Mouse (Mus musculus) neural tube, embryonic 15.5 days (tissue): ENCODE data around the gene Hes6. TPM values are rescaled to one million over a fixed set of nuclear protein-coding genes. Genes with fewer than 3 reads are reported as not detected.

Experiments
- ATAC-seq: fragments of 200-750 bp; cut with Nextera tagmentation; 2 replicates; pipeline ENCODE4 v1.8.0; 2017; ENCODE audit warnings: mild to moderate bottlenecking, moderate TSS enrichment, moderate library complexity; ENCODE audit not compliant: low FRiP score
- H3K27ac ChIP-seq: fragments of 300-500 bp; sonication (generic); replicated peaks from 2 replicates; pipeline ENCODE4 v1.5.1; 2015; ENCODE audit warnings: mild to moderate bottlenecking, inconsistent platforms
- H3K27me3 ChIP-seq: fragments of 300-500 bp; sonication (generic); replicated peaks from 2 replicates; pipeline ENCODE4 v1.6.1; 2015; ENCODE audit warnings: inconsistent platforms
- H3K36me3 ChIP-seq: fragments of 300-500 bp; sonication (generic); 2 replicates; pipeline ENCODE4 v1.6.1; 2015; ENCODE audit warnings: inconsistent platforms
- H3K4me1 ChIP-seq: fragments of 300-500 bp; sonication (generic); 2 replicates; pipeline ENCODE4 v1.6.1; 2015; ENCODE audit warnings: inconsistent platforms
- H3K4me2 ChIP-seq: fragments of 300-500 bp; sonication (generic); 2 replicates; pipeline ENCODE4 v1.6.1; 2015; ENCODE audit warnings: inconsistent platforms, mild to moderate bottlenecking, moderate library complexity
- H3K4me3 ChIP-seq: fragments of 300-500 bp; sonication (generic); replicated peaks from 2 replicates; pipeline ENCODE4 v1.5.1; 2015; ENCODE audit warnings: mild to moderate bottlenecking, inconsistent platforms
- H3K9ac ChIP-seq: fragments of 300-500 bp; sonication (generic); replicated peaks from 2 replicates; pipeline ENCODE4 v1.6.1; 2015; ENCODE audit warnings: mild to moderate bottlenecking, inconsistent platforms
- H3K9me3 ChIP-seq: fragments of 300-500 bp; sonication (generic); replicated peaks from 2 replicates; pipeline ENCODE4 v1.6.1; 2016; ENCODE audit warnings: inconsistent platforms
- WGBS: fragments of 180-500 bp; shearing (Covaris S2); methylation state at CpG from one replicate; pipeline ENCODE4 v1.1.7; 2015; ENCODE audit warnings: mixed read lengths; 5-methylcytosine and 5-hydroxymethylcytosine counted together
- polyA plus RNA-seq: library from polyadenylated mRNA; unstranded; fragments of >200 nt; fragmentation: Nextera tagmentation; extraction: Ambion mirVana; gene quantifications from 2 replicates; pipeline ENCODE4 v1.2.1, GENCODE M21; 2015

Hes6 gene
- polyA plus RNA-seq, 1 experiment from 2014 or later = 114 TPM

- Histone ChIP-seq H3K4me1 (peaks cover 38% of the 10 kb centered on the region), H3K4me3 (peak overlapping the region; percentile 92), H3K4me2 (peak overlapping the region; percentile 87), H3K36me3 (0 out of 2 replicates have a peak, but pooled peaks cover 11% of the 10 kb centered on the region), H3K27me3 (no peaks in the 10 kb centered on the region), H3K27ac (peak overlapping the region; percentile 93), H3K9ac (peak overlapping the region; percentile 85), H3K9me3 (no peaks in the 10 kb centered on the region)
- WGBS = under 1% methylated on average over 12 of the region's 12 CpGs
- no peak; the same call in 1 of the 2 replicates for ATAC-seq
Observed at GRCm38 (mm10) chr1:91397927-91398259, 15.9 kb downstream of the Hes6 start.

- ATAC-seq = no peak
- Histone ChIP-seq H3K27ac (no peak overlapping the region), H3K36me3 (peaks cover 64% of the 10 kb centered on the region), H3K9ac (no peak overlapping the region), H3K9me3 (no peaks in the 10 kb centered on the region), H3K4me1 (peaks cover 11% of the 10 kb centered on the region; the same call in 1 of the 2 replicates), H3K4me2 (no peak overlapping the region), H3K4me3 (no peak overlapping the region), H3K27me3 (no peaks in the 10 kb centered on the region)
- WGBS = 94% methylated on average over 5 of the region's 5 CpGs
Observed at GRCm38 (mm10) chr1:91390369-91390768, 23.5 kb downstream of the Hes6 start.

- H3K4me2 ChIP-seq = no peak overlapping the region
- WGBS = 94% methylated on average over 4 of the region's 4 CpGs
- peaks cover 91% of the 10 kb centered on the region for H3K36me3 ChIP-seq
Observed at GRCm38 (mm10) chr1:91381091-91381471, 32.8 kb downstream of the Hes6 start.

GRCm38 (mm10) chr1:91380453-91381090 is 33.3 kb downstream of the Hes6 start:
- Histone ChIP-seq H3K9me3 (no peaks in the 10 kb centered on the region), H3K4me2 (no peak overlapping the region), H3K9ac (no peak overlapping the region), H3K4me3 (no peak overlapping the region), H3K27me3 (no peaks in the 10 kb centered on the region), H3K4me1 (no peaks in the 10 kb centered on the region), H3K27ac (no peak overlapping the region), H3K36me3 (peaks cover 93% of the 10 kb centered on the region)
- 68% methylated on average over 7 of the region's 7 CpGs for WGBS
- no peak for ATAC-seq

More at GRCm38 (mm10) chr1:91381091-91381471, 32.8 kb downstream of the Hes6 start:
- no peaks in the 10 kb centered on the region for H3K27me3 ChIP-seq
- no peak for ATAC-seq
- no peaks in the 10 kb centered on the region for H3K4me1 ChIP-seq
- H3K9ac ChIP-seq = no peak overlapping the region
- H3K4me3 ChIP-seq = no peak overlapping the region
- H3K9me3 ChIP-seq = no peaks in the 10 kb centered on the region
- no peak overlapping the region for H3K27ac ChIP-seq

- peaks cover 78% of the 10 kb centered on the region for H3K36me3 ChIP-seq
- no peak for ATAC-seq
- WGBS = 93% methylated on average over 6 of the region's 6 CpGs
- no peak overlapping the region for H3K4me2 ChIP-seq
- H3K9ac ChIP-seq = no peak overlapping the region
- no peaks in the 10 kb centered on the region for H3K4me1 ChIP-seq
- no peak overlapping the region for H3K4me3 ChIP-seq
- no peaks in the 10 kb centered on the region for H3K9me3 ChIP-seq
- H3K27me3 ChIP-seq = no peaks in the 10 kb centered on the region
- H3K27ac ChIP-seq = no peak overlapping the region
Observed at GRCm38 (mm10) chr1:91373414-91373835, 40.4 kb downstream of the Hes6 start.

GRCm38 (mm10) chr1:91370055-91370454 is 43.8 kb downstream of the Hes6 start:
- ATAC-seq = no peak; the same call in 1 of the 2 replicates
- no peak overlapping the region for H3K27ac ChIP-seq
- no peak overlapping the region for H3K4me3 ChIP-seq
- no peaks in the 10 kb centered on the region for H3K9me3 ChIP-seq
- WGBS = 84% methylated on average over 23 of the region's 23 CpGs
- H3K4me1 ChIP-seq = peaks cover 10% of the 10 kb centered on the region
- peaks cover 22% of the 10 kb centered on the region for H3K27me3 ChIP-seq
- H3K9ac ChIP-seq = no peak overlapping the region
- H3K4me2 ChIP-seq = no peak overlapping the region
- H3K36me3 ChIP-seq = peaks cover 44% of the 10 kb centered on the region

- H3K27me3 ChIP-seq = peaks cover 22% of the 10 kb centered on the region
- no peak overlapping the region for H3K4me2 ChIP-seq
- WGBS = 66% methylated on average over 4 of the region's 4 CpGs
- peaks cover 10% of the 10 kb centered on the region for H3K4me1 ChIP-seq
- peaks cover 38% of the 10 kb centered on the region for H3K36me3 ChIP-seq
- no peak overlapping the region for H3K27ac ChIP-seq
- ATAC-seq = no peak
- H3K9ac ChIP-seq = no peak overlapping the region
- no peak overlapping the region for H3K4me3 ChIP-seq
- H3K9me3 ChIP-seq = no peaks in the 10 kb centered on the region
Observed at GRCm38 (mm10) chr1:91369408-91369807, 44.4 kb downstream of the Hes6 start.

GRCm38 (mm10) chr1:91367295-91367694 is 46.5 kb downstream of the Hes6 start:
- H3K4me3 ChIP-seq = no peak overlapping the region
- WGBS = 98% methylated on average over 3 of the region's 3 CpGs
- no peak overlapping the region for H3K27ac ChIP-seq
- peaks cover 22% of the 10 kb centered on the region for H3K27me3 ChIP-seq
- no peaks in the 10 kb centered on the region for H3K9me3 ChIP-seq
- H3K4me2 ChIP-seq = no peak overlapping the region
- H3K36me3 ChIP-seq = peaks cover 18% of the 10 kb centered on the region
- H3K9ac ChIP-seq = no peak overlapping the region
- no peak for ATAC-seq
- peaks cover 10% of the 10 kb centered on the region for H3K4me1 ChIP-seq

- WGBS = 1% methylated on average over 67 of the region's 68 CpGs
- Histone ChIP-seq H3K4me1 (peaks cover 10% of the 10 kb centered on the region), H3K4me3 (peak within 1 kb of the TSS; percentile 36), H3K27me3 (peaks cover 22% of the 10 kb centered on the region), H3K27ac (no peak within 1 kb of the TSS; the same call in 1 of the 2 replicates), H3K9ac (peak within 1 kb of the TSS; percentile 48), H3K36me3 (peaks cover 9% of the 10 kb centered on the region), H3K4me2 (peak within 1 kb of the TSS; percentile 65), H3K9me3 (no peaks in the 10 kb centered on the region)
- ATAC-seq = peak; percentile 33; the same call in 1 of the 2 replicates
Observed at GRCm38 (mm10) chr1:91366215-91367108, 47.4 kb downstream of the Hes6 start, which contains the start of gene Erfe. Gene Erfe, plus strand, starts transcription at chr1:91366430.

- Histone ChIP-seq H3K4me1 (peaks cover 10% of the 10 kb centered on the region), H3K27me3 (peaks cover 22% of the 10 kb centered on the region), H3K36me3 (peaks cover 3% of the 10 kb centered on the region; the same call in 1 of the 2 replicates), H3K4me2 (peak overlapping the region; percentile 65), H3K4me3 (peak overlapping the region; percentile 36), H3K9me3 (no peaks in the 10 kb centered on the region), H3K9ac (no peak overlapping the region), H3K27ac (no peak overlapping the region)
- ATAC-seq = no peak
- 32% methylated on average over 8 of the region's 8 CpGs for WGBS
Observed at GRCm38 (mm10) chr1:91365816-91366214, 48.0 kb downstream of the Hes6 start.

- no peak overlapping the region for H3K4me3 ChIP-seq
- H3K4me1 ChIP-seq = peaks cover 10% of the 10 kb centered on the region
- WGBS = 95% methylated on average over 16 of the region's 16 CpGs
- no peak for ATAC-seq
- no peak overlapping the region for H3K27ac ChIP-seq
- no peak overlapping the region for H3K4me2 ChIP-seq
- H3K9ac ChIP-seq = no peak overlapping the region
- no peaks in the 10 kb centered on the region for H3K36me3 ChIP-seq
- H3K9me3 ChIP-seq = no peaks in the 10 kb centered on the region
- H3K27me3 ChIP-seq = peaks cover 22% of the 10 kb centered on the region
Observed at GRCm38 (mm10) chr1:91364822-91365644, 48.8 kb downstream of the Hes6 start.
